Mouse (Mus musculus) retina, adult 2 months (tissue): ENCODE data around the gene Trappc13.

Experiments used
- DNase-seq: peaks from one replicate; pipeline ENCODE4 v3.0.0-alpha.2; 2012; ENCODE audit warnings: low read depth, low spot score

Gene Trappc13

GRCm38 (mm10) chr13:104114827-104115226 is 63.4 kb downstream of the Trappc13 start:
- DNase-seq, result no peak

- DNase-seq, result no peak
These were observed 64.5 kb downstream of the Trappc13 start for GRCm38 (mm10) chr13:104113782-104114181.

- no peak for DNase-seq
These were observed 65.9 kb downstream of the Trappc13 start for GRCm38 (mm10) chr13:104112266-104112900.

GRCm38 (mm10) chr13:104110526-104110925 is 67.7 kb downstream of the Trappc13 start:
- no peak for DNase-seq

GRCm38 (mm10) chr13:104109816-104110521 is 68.3 kb downstream of the Trappc13 start:
- peak; percentile 58 for DNase-seq

- peak; percentile 72 for DNase-seq
These were observed 68.9 kb downstream of the Trappc13 start, which contains the start of the genes Nln and Sgtb for GRCm38 (mm10) chr13:104109288-104109815. Nln (minus strand) TSS chr13:104109614. Sgtb (plus strand) TSS chr13:104109741.

GRCm38 (mm10) chr13:104108651-104109287 is 69.5 kb downstream of the Trappc13 start:
- DNase-seq, result no peak

- DNase-seq, result no peak
These were observed 76.5 kb downstream of the Trappc13 start for GRCm38 (mm10) chr13:104101606-104102235.

- DNase-seq, result no peak
These were observed 77.9 kb downstream of the Trappc13 start for GRCm38 (mm10) chr13:104100416-104100815.

GRCm38 (mm10) chr13:104097190-104097589 is 81.1 kb downstream of the Trappc13 start:
- no peak for DNase-seq

- DNase-seq, result no peak
These were observed 82.3 kb downstream of the Trappc13 start for GRCm38 (mm10) chr13:104095955-104096354.

GRCm38 (mm10) chr13:104094531-104095385 is 83.5 kb downstream of the Trappc13 start:
- DNase-seq, result no peak
